Comparison of ENCODE assay signal across 8 mouse cellular contexts in the genomic region with DNA sequence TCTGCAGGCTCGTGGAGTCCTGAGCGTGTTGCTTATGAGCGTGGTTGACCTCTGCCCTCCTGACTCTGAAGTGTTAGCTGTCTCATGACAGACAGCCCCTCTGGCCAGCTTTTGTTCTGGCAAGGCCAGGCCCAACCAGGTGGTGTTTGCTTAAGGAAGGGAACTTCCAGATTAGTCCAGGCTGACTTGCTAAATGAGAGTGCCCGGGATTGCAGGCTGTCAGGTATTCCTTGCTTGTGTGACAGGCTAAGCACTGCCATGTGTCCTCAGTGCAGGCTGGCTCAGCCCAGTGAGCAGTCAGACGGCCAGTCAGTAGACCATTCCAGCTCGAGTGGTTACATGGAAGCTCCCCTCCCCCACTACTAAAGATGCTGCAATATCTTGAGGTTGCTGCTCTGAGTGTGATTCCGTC.
DNase-seq lines count a peak whose midpoint lies in the region; ATAC-seq and TF ChIP-seq lines count a peak whose summit lies in the region.

No protein-coding gene starts in this region.

- TF ChIP-seq CTCF in intestine, postnatal 0 days (IDR thresholded peaks at IDR 0.05; ENCODE audit: low read depth), result no peak
- TF ChIP-seq CTCF in lung, postnatal 0 days (IDR thresholded peaks at IDR 0.05), result no peak

- 19% methylated on average over 7 of the region's 7 CpGs for WGBS in intestine, embryonic 14.5 days
- 16% methylated on average over 7 of the region's 7 CpGs for WGBS in intestine, postnatal 0 days
- WGBS in intestine, embryonic 15.5 days, result 25% methylated on average over 7 of the region's 7 CpGs
- WGBS in lung, postnatal 0 days, result 13% methylated on average over 7 of the region's 7 CpGs
- WGBS in stomach, embryonic 15.5 days, result 27% methylated on average over 7 of the region's 7 CpGs

- ATAC-seq in intestine, embryonic 14.5 days (replicated peaks; ENCODE audit: low FRiP score, low TSS enrichment, low read depth), result 0 out of 2 replicates have a peak, but pooled peaks have one; percentile 40
- ATAC-seq in intestine, postnatal 0 days, result no peak
- ATAC-seq in intestine, embryonic 15.5 days, result peak; percentile 51
- ATAC-seq in lung, postnatal 0 days, result peak; percentile 60
- peak; percentile 56; the same call in 1 of the 2 replicates for ATAC-seq in stomach, embryonic 15.5 days (ENCODE audit: insufficient read depth, low FRiP score, low read depth)
- ATAC-seq in granulocyte monocyte progenitor cell, adult 5-6 weeks (replicated peaks; ENCODE audit: poor library complexity, severe bottlenecking), result no peak

- H3K27ac ChIP-seq in intestine, embryonic 14.5 days (ENCODE audit: low read depth), result no peak overlapping the region
- H3K27ac ChIP-seq in intestine, postnatal 0 days (ENCODE audit: low read depth, low read length), result no peak overlapping the region
- H3K27ac ChIP-seq in intestine, embryonic 15.5 days, result no peak overlapping the region
- no peak overlapping the region for H3K27ac ChIP-seq in lung, postnatal 0 days (ENCODE audit: low read length)
- H3K27ac ChIP-seq in stomach, embryonic 15.5 days, result no peak overlapping the region

- H3K4me1 ChIP-seq in intestine, embryonic 14.5 days (replicated peaks; ENCODE audit: control insufficient read depth, insufficient read depth, low read length), result 0 out of 2 replicates have a peak, but pooled peaks cover 8% of the 10 kb centered on the region
- no peaks in the 10 kb centered on the region for H3K4me1 ChIP-seq in intestine, postnatal 0 days (replicated peaks; ENCODE audit: control insufficient read depth, insufficient read depth, low read length)
- H3K4me1 ChIP-seq in intestine, embryonic 15.5 days (replicated peaks), result peaks cover 4% of the 10 kb centered on the region; the same call in 1 of the 2 replicates
- H3K4me1 ChIP-seq in lung, postnatal 0 days (ENCODE audit: insufficient read depth, low read depth, low read length), result no peaks in the 10 kb centered on the region
- H3K4me1 ChIP-seq in stomach, embryonic 15.5 days, result no peaks in the 10 kb centered on the region

- no peak overlapping the region for H3K4me3 ChIP-seq in intestine, embryonic 14.5 days (ENCODE audit: low read depth, low read length)
- H3K4me3 ChIP-seq in intestine, postnatal 0 days (ENCODE audit: low read depth, low read length), result no peak overlapping the region
- no peak overlapping the region for H3K4me3 ChIP-seq in intestine, embryonic 15.5 days (replicated peaks)
- H3K4me3 ChIP-seq in lung, postnatal 0 days (ENCODE audit: low read depth, low read length), result no peak overlapping the region
- no peak overlapping the region for H3K4me3 ChIP-seq in stomach, embryonic 15.5 days (replicated peaks)

- no peaks in the 10 kb centered on the region for H3K9me3 ChIP-seq in intestine, embryonic 14.5 days (ENCODE audit: control insufficient read depth, low read length)
- H3K9me3 ChIP-seq in intestine, postnatal 0 days (ENCODE audit: control insufficient read depth), result no peaks in the 10 kb centered on the region
- no peaks in the 10 kb centered on the region for H3K9me3 ChIP-seq in intestine, embryonic 15.5 days
- H3K9me3 ChIP-seq in lung, postnatal 0 days (ENCODE audit: low read length), result no peaks in the 10 kb centered on the region
- no peaks in the 10 kb centered on the region for H3K9me3 ChIP-seq in stomach, embryonic 15.5 days

- no peaks in the 10 kb centered on the region for H3K27me3 ChIP-seq in intestine, embryonic 14.5 days (replicated peaks; ENCODE audit: control insufficient read depth, insufficient read depth, low read length)
- no peaks in the 10 kb centered on the region for H3K27me3 ChIP-seq in intestine, postnatal 0 days (replicated peaks; ENCODE audit: control insufficient read depth, insufficient read depth, low read length)
- H3K27me3 ChIP-seq in intestine, embryonic 15.5 days (replicated peaks), result no peaks in the 10 kb centered on the region
- H3K27me3 ChIP-seq in lung, postnatal 0 days (replicated peaks; ENCODE audit: insufficient read depth, low read length), result no peaks in the 10 kb centered on the region
- no peaks in the 10 kb centered on the region for H3K27me3 ChIP-seq in stomach, embryonic 15.5 days (replicated peaks)

- TF ChIP-seq EP300 in lung, postnatal 0 days (IDR thresholded peaks at IDR 0.05), result no peak

- DNase-seq in intestine, embryonic 14.5 days (ENCODE audit: low spot score), result no peak
- peak; percentile 57 for DNase-seq in lung, postnatal 0 days (ENCODE audit: low spot score)
- DNase-seq in frontal cortex, postnatal 25 days (ENCODE audit: low spot score in 2 of 2), result no peak
- DNase-seq in Muller cell, postnatal 12 days (ENCODE audit: inconsistent ontology term), result no peak

- no peak overlapping the region for H3K9ac ChIP-seq in intestine, embryonic 14.5 days (ENCODE audit: low read length)
- H3K9ac ChIP-seq in intestine, postnatal 0 days (ENCODE audit: low read depth, low read length), result no peak overlapping the region
- H3K9ac ChIP-seq in intestine, embryonic 15.5 days, result no peak overlapping the region
- H3K9ac ChIP-seq in lung, postnatal 0 days (replicated peaks; ENCODE audit: low read depth), result no peak overlapping the region
- no peak overlapping the region for H3K9ac ChIP-seq in stomach, embryonic 15.5 days

- H3K4me2 ChIP-seq in intestine, embryonic 14.5 days (ENCODE audit: low read length), result no peak overlapping the region
- no peak overlapping the region for H3K4me2 ChIP-seq in intestine, postnatal 0 days (replicated peaks; ENCODE audit: low read depth)
- no peak overlapping the region for H3K4me2 ChIP-seq in intestine, embryonic 15.5 days (replicated peaks)
- H3K4me2 ChIP-seq in lung, postnatal 0 days (replicated peaks; ENCODE audit: low read depth, low read length), result no peak overlapping the region
- no peak overlapping the region for H3K4me2 ChIP-seq in stomach, embryonic 15.5 days

- H3K36me3 ChIP-seq in intestine, embryonic 14.5 days (ENCODE audit: control insufficient read depth, insufficient read depth, low read length), result no peaks in the 10 kb centered on the region
- H3K36me3 ChIP-seq in intestine, postnatal 0 days (ENCODE audit: control insufficient read depth, insufficient read depth), result no peaks in the 10 kb centered on the region
- no peaks in the 10 kb centered on the region for H3K36me3 ChIP-seq in intestine, embryonic 15.5 days
- H3K36me3 ChIP-seq in lung, postnatal 0 days (ENCODE audit: insufficient read depth, low read length), result no peaks in the 10 kb centered on the region
- H3K36me3 ChIP-seq in stomach, embryonic 15.5 days, result no peaks in the 10 kb centered on the region

Comparison
In these comparisons a context has a peak if more than half of its experiments do, and no peak if none do; other contexts are left out.
1. ATAC-seq: peak in intestine, embryonic 14.5 days (single experiment), intestine, embryonic 15.5 days (single experiment), lung, postnatal 0 days (single experiment) and stomach, embryonic 15.5 days (single experiment); none in intestine, postnatal 0 days (single experiment) and granulocyte monocyte progenitor cell, adult 5-6 weeks (single experiment).